ENCODE assay signal across 8 mouse cellular contexts in the genomic region with DNA sequence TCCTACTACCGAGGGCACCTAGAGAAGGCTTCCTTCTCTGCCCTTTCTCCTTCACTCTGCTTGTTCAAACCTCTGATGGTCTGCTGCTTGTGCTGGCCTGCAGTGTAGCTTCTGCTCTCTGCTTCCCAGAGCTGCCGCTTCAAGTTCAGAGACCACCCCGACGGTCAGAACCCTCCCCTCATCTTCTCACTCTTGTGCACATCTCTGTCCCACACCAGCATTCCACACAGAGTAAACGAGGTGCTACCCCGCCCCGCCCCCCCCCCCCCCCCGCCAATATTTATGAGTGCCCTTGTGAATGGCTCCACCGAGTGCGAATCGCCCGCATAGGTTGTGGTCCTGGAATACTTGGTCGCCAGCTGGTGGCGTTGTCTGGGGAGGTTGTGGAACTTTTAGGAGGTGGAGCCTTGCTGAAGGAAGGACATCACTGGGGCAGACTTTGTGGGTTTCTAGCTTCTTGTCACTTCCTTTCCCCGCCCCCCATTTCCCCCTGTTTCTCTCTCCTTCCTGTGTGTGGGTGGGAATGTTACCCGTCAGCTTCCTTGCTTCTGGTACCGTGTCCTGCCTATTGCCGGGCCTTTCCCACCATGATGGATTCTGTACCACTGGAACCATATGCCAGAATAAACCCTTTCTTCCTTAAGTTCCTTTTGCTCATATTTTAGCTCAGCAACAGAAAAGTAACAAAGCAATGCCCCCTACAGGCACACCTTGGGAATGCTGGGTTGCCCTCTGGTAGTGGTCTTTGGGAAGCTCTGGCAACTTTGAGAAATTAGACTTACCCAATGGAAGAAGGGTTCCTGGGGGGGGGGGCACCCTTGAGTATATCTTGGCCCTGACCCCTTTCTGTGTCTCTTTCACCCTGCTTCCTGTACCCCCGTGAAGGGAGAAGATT. TPM values are rescaled to one million over a fixed set of nuclear protein-coding genes. Genes with fewer than 3 reads are reported as not detected.
DNase-seq lines count a peak whose midpoint lies in the region.

No protein-coding gene starts in this region.

- peak; percentile 15 for DNase-seq in cerebellum, adult 8-10 months
- DNase-seq in cerebellum, postnatal 4 days (ENCODE audit: low spot score in 2 of 2), result no peak
- peak; percentile 88 for DNase-seq in CD4-positive helper T cell, adult 2 months (ENCODE audit: low read depth, low spot score)
- DNase-seq in embryo, embryonic 9.5 days (ENCODE audit: extremely low spot score), result peak; percentile 52
- DNase-seq in kidney, postnatal 14 days, result peak; percentile 40
- DNase-seq in thymus, postnatal 4 days, result peak; percentile 82
- no peak for DNase-seq in ovary, postnatal 36 days (ENCODE audit: low spot score)

- H3K36me3 ChIP-seq in macrophage (ENCODE audit: inconsistent target), result no peaks in the 10 kb centered on the region

- 36% methylated on average over 12 of the region's 19 CpGs for WGBS in macrophage (ENCODE audit: missing documents)

- H3K79me2 ChIP-seq in macrophage (ENCODE audit: inconsistent target), result no peaks in the 10 kb centered on the region

- H3K4me3 ChIP-seq in macrophage (ENCODE audit: inconsistent target), result no peak overlapping the region

- peak overlapping the region; percentile 64 for H3K27ac ChIP-seq in macrophage

RNA-seq across cellular contexts. Expression of gene Gramd1a, which starts 0.6 kb away (rescaled TPM):
- 1,000 to 10,000 TPM in 5 of 26 experiments, 100 to 1,000 TPM in 21; 184 to 1,471 (median 493) TPM for total RNA-seq in macrophage (2018; cell fraction: chromatin; rRNA removed)
- total RNA-seq in macrophage (2018; cell fraction: cytosol; rRNA removed), result 100 to 1,000 TPM in 2 of 26 experiments, 10 to 100 TPM in 24; 31.0 to 140 (median 69.6) TPM
- total RNA-seq in macrophage (2018; cell fraction: nucleus; rRNA removed), result 1,000 to 10,000 TPM in 2 of 26 experiments, 100 to 1,000 TPM in 24; 160 to 1,941 (median 340) TPM
- polyA plus RNA-seq in macrophage (2018), result 30.4 to 56.1 TPM (median 32.6 TPM) in 3 replicates

RNA-seq across cellular contexts. Expression of gene Scn1b, which starts 29.5 kb away (rescaled TPM):
- 10 to 100 TPM in 16 of 26 experiments, 1 to 10 TPM in 10; 3.8 to 40.1 (median 13.3) TPM for total RNA-seq in macrophage (2018; cell fraction: chromatin; rRNA removed)
- 10 to 100 TPM; 11.2 to 43.3 (median 21.3) TPM for total RNA-seq in macrophage (2018; cell fraction: cytosol; rRNA removed)
- total RNA-seq in macrophage (2018; cell fraction: nucleus; rRNA removed), result 10 to 100 TPM in 22 of 26 experiments, 1 to 10 TPM in 4; 6.4 to 32.8 (median 17.6) TPM
- 6.4 to 26.6 TPM (median 13.9 TPM) in 3 replicates for polyA plus RNA-seq in macrophage (2018)

RNA-seq across cellular contexts. Expression of gene Hpn, which starts 41.2 kb away (rescaled TPM):
- total RNA-seq in macrophage (2018; cell fraction: chromatin; rRNA removed), result 100 to 1,000 TPM in 1 of 26 experiments, 10 to 100 TPM in 24, 1 to 10 TPM in 1; 6.5 to 121 (median 42.3) TPM
- total RNA-seq in macrophage (2018; cell fraction: cytosol; rRNA removed), result 1 to 10 TPM in 21 of 26 experiments, under 1 TPM in 5; 0.81 to 5.6 (median 1.9) TPM
- 10 to 100 TPM in 23 of 26 experiments, 1 to 10 TPM in 3; 6.4 to 54.8 (median 25.3) TPM for total RNA-seq in macrophage (2018; cell fraction: nucleus; rRNA removed)
- polyA plus RNA-seq in macrophage (2018), result 0.36 to 5.0 TPM (median 0.59 TPM) in 3 replicates

Comparison
In these comparisons a context has a peak if more than half of its experiments do, and no peak if none do; other contexts are left out.
1. DNase-seq: peak in cerebellum, adult 8-10 months (single experiment), CD4-positive helper T cell, adult 2 months (single experiment), embryo, embryonic 9.5 days (single experiment), kidney, postnatal 14 days (single experiment) and thymus, postnatal 4 days (single experiment); none in cerebellum, postnatal 4 days (0 of 2) and ovary, postnatal 36 days (single experiment).